Mouse (Mus musculus) kidney, adult 2 months (tissue): ENCODE measurements around the gene Smco3.

Source experiments
- CTCF ChIP-seq: fragments of 200-500 bp; conservative IDR thresholded peaks from 2 replicates; pipeline ENCODE4 v1.5.1; 2011; ENCODE audit warnings: low read depth, mild to moderate bottlenecking, control low read depth, low read length, moderate library complexity, mixed read lengths; ENCODE audit not compliant: insufficient read depth, insufficient read length
- POLR2A ChIP-seq: fragments of 200-500 bp; IDR thresholded peaks from one replicate; pipeline ENCODE4 v1.6.1; 2011; ENCODE audit warnings: low read depth, low read length, control low read depth

DNA sequence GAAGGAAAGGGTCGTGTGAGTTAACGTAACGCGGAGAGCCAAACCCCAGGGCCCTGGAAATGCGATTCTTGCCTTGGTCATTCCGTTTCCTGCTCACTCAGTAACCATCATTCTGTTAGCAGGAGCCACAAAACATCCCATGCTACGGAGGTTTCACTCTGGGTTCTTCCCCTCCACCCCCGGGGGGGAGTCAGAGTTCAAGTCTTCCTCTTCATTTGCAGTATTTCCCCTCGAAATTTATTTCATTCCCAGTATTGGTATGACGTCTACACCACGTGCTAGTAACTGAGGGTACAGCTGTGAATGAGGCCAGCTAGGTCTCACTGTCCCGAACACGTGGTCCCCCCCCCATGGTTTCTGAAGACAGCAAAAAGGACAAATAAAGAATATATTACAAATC, 25.6 kb downstream of the Smco3 start:
- TF ChIP-seq POLR2A (no peak), CTCF (no peak)
